Mouse (Mus musculus): ENCODE data around the gene Prss57. TPM values are rescaled to one million over a fixed set of nuclear protein-coding genes. Genes with fewer than 3 reads are reported as not detected.

Gene Prss57
- not detected for total RNA-seq (2021)

- DNase-seq, result no peak
Observed at GRCm38 (mm10) chr10:79790861-79791260, at the start of gene Prss57. Gene Prss57, minus strand, starts transcription at chr10:79790961.

GRCm38 (mm10) chr10:79840091-79840490, 49.3 kb upstream of the Prss57 start:
- no peak for DNase-seq

GRCm38 (mm10) chr10:79838151-79838550, 47.4 kb upstream of the Prss57 start:
- no peak for DNase-seq

DNA sequence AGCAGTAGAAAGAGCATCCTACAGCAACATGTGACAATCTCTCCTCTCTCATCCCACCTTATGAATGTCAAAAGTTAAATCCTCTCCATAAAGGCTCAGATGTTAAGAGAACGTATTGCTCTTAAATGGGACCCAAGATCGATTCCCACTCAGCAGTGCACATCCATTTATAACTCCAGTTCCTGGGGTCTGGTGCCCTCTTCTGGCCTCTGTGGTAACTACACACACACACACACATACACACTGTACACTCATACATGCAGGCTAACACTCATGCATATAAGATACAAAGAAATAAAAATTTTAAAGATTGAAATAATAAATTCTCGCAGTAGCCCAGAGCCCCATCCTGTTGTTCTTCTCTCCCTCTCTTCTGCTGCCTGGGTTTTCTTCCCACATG, 46.2 kb upstream of the Prss57 start:
- no peak for DNase-seq

- DNase-seq, result peak; percentile 87
Observed at GRCm38 (mm10) chr10:79834769-79835398, 44.1 kb upstream of the Prss57 start.

- DNase-seq, result no peak
Observed at GRCm38 (mm10) chr10:79832786-79833181, 42.0 kb upstream of the Prss57 start.

GRCm38 (mm10) chr10:79832026-79832785, 41.4 kb upstream of the Prss57 start:
- DNase-seq, result no peak

GRCm38 (mm10) chr10:79831583-79831982, 40.8 kb upstream of the Prss57 start:
- DNase-seq, result no peak

GRCm38 (mm10) chr10:79824413-79824812, 33.7 kb upstream of the Prss57 start:
- no peak for DNase-seq

DNA sequence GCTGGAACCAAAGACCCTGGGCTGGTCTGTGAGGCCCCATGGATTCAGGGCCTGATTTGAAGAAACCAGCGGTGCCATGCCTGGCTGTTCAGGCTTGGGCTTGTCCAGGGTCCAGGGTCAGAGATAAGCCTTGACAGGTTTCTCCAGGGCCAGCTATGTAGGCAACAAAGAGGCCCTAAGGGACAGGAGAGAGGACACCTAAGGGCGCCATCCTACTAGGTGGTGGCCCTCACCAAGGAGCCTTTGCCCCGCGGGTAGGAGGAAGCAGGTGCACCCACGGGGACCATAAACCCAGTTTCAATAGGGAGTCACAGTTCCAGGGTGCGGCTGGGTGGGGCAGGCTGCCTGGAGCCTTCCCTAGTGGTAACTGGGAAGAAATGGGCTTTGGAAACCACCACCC, 32.2 kb upstream of the Prss57 start:
- DNase-seq, result no peak

DNA sequence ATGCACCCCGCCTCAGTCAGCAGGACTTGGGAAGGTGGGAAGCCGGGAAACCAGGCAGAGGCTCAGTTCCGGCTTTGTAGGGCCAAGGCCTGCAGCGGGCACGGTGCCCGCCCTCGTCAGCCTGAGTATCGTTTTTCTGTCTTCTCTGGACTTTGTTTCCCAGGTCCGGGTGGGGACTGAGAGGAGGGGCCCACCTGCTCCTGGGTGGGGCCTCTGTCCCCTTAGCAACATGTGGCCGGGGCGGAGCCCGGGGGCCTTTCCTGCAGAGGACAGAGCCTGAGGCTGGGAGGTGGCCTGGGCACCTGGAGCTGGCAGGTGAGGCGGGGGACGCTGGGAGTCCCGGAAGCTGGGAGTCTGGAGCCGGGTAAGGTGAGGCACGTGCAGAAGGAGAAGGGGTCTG, 31.6 kb upstream of the Prss57 start:
- no peak for DNase-seq

GRCm38 (mm10) chr10:79821731-79822130, 31.0 kb upstream of the Prss57 start:
- no peak for DNase-seq

GRCm38 (mm10) chr10:79820782-79821181, 30.0 kb upstream of the Prss57 start, which contains the start of gene Misp:
Gene Misp, plus strand, starts transcription at chr10:79820989.
- DNase-seq, result no peak

- DNase-seq, result no peak
Observed at GRCm38 (mm10) chr10:79820277-79820676, 29.5 kb upstream of the Prss57 start.

DNA sequence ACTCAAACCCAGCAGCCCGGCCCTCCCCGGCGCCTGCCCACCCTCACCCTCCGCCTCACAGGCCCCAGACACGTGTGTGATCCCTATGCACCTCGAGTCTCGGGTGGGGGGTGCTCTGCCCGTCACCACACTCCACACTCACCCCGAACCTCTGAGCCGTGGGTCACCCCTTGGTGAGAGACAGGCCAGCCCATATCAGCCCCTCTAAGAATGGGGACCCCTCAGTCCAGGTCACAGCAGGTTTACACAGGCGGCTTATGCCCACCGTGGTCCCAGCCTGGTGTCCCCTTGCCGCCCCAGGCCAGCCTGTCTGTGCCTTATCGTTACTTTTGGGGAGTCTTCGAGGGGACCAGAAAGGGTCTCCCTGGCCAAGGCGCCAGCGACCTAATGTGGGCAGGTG, 28.8 kb upstream of the Prss57 start:
- DNase-seq, result no peak

DNA sequence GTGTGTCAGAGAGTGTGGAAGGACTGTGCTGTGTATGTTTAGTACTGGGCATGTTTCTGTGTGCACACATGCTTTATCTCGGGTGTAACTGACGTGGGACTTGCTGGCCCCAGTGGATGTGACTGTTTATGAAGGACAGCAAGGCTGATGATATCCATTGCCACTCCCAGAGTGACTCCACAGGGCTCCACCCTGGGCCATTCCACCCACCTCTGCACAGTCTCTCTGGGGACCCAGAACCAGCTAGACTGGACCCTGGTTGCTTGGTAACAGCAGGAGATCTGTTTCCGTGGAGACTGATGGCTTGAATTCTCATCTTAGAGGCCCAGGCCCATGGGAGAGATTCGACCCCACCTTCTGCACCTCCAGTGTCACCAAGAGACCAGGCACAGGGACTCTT, 27.5 kb upstream of the Prss57 start:
- DNase-seq, result no peak

- no peak for DNase-seq
Observed at GRCm38 (mm10) chr10:79817111-79817510, 26.4 kb upstream of the Prss57 start.

DNA sequence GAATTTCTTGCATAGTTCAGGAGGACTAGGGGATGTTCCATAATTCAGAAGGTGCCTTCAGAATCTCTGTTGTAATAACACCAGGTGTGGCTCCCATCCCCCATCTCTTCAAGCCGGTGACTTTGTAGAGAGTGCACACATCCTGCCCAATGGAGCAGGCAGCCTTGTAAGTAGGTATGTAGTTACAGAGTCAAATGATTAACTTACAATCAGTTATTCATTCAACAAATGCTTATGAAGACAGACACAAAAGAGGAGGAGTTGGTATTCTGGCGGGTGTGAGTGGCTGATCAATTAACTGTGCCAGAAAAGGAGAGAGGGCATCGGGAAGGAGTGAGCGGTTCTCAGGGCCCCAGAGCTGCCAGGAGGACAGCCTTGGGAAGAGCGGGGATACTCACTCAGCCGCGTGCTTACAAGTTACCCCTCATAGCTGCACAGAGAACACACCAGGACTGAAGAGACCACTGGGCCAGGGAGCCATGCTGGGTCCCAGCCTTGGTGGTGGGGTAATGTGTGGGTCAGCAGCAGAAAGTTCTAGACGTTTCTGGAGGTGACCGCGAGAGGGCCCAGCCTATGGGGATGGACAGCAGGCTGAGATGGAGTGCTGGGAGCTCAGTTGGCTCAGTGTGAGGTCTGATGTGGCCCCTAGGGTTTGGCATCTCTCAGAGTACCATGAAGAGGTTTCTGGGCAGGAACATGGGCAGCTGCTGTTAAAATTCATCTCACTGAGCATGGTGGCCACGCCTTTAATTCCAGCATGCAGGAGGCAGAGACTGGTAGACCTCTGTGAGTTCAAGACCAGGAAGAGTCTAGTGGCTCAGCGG, 25.1 kb upstream of the Prss57 start:
- DNase-seq, result no peak

- DNase-seq, result no peak
Observed at GRCm38 (mm10) chr10:79814271-79814842, 23.6 kb upstream of the Prss57 start.

DNA sequence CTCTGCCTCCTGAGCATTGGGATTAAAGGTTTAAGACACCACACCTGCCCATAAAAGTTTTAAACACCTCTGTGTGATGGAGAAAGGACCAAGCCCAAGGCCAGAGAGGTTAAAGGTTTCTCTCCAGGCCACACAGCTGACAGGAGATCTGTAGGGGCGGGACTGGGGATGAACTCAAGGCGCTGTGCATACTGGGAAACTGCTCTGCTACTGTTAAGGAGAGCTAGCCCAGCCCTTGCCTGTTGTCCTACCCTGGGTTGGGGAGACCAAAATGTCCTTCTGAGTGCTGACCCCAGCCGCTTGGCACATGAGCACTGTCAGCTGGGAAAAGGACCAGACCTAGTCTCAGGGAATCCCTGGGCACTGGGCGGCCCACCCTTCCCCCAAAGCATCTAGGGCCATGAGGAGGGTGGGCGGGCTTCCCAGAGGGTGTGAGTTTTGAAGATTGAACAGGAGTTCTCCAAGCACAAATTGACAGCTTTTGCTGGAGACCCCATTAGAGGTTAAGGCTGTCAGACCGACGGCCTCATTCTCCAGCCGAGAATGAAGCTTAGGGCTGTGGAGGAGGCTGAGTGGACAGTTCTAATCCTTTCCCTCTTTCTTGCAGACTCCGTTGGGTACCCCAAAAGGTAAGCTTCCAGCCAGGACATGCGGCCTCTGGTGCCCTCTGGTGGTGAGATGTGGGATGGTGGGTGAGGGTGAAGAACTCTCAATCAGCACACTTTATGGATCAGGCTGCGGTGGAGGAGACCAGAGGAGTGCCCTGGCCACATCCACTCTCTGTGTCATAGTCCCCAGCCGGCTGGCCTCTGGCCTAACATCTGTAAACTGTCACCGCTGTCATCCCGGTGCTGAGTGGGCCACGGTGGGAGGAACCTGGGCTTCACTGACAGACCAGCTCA, 21.2 kb upstream of the Prss57 start:
- peak; percentile 92 for DNase-seq

- no peak for DNase-seq
Observed at GRCm38 (mm10) chr10:79808728-79809127, 18.0 kb upstream of the Prss57 start.

DNA sequence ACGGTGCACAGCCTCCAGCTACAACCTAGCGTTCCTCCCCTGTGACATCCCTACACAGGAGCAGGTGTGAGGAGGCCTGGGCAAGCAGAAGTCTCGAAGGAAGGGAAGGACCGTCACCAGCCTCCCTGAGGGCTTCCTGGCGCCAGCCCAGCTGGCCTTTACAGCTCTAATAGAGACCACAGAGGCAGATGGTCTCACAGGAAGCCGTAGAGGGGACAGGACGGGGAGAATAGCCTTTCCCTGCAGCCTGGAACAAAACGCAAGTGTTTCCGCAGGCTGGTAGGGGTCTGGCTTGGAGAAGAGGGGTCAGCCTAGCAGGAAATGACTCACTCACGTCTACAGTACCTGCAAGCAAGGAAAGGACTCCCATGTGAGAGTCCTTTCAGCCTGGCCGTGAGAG, 17.1 kb upstream of the Prss57 start:
- peak; percentile 70 for DNase-seq
